Mouse (Mus musculus) midbrain, embryonic 11.5 days (tissue): Measurements from ENCODE around the gene Otoa. TPM values are rescaled to one million over a fixed set of nuclear protein-coding genes. Genes with fewer than 3 reads are reported as not detected.
A peak's percentile ranks its signal among the peaks of the same experiment; 100 is the strongest.

Experiments used
- ATAC-seq: fragments of 200-750 bp; cut with Nextera tagmentation; 2 replicates; pipeline ENCODE4 v1.8.0; 2017; ENCODE audit warnings: moderate TSS enrichment, moderate library complexity; ENCODE audit not compliant: low FRiP score
- DNase-seq: peaks from one replicate; pipeline ENCODE4 v3.0.0; 2015; ENCODE audit warnings: low spot score; ENCODE audit errors: missing footprints
- H3K27ac ChIP-seq: fragments of 300-500 bp; sonication (generic); 2 replicates; pipeline ENCODE4 v1.5.1; 2014; ENCODE audit warnings: low read depth, low read length
- H3K27me3 ChIP-seq: fragments of 300-500 bp; sonication (generic); 2 replicates; pipeline ENCODE4 v1.6.1; 2014; ENCODE audit warnings: mild to moderate bottlenecking, low read length, moderate library complexity, mixed read lengths; ENCODE audit not compliant: control insufficient read depth, insufficient read depth
- H3K36me3 ChIP-seq: fragments of 300-500 bp; sonication (generic); 2 replicates; pipeline ENCODE4 v1.6.1; 2014; ENCODE audit warnings: mild to moderate bottlenecking, low read length, moderate library complexity, mixed read lengths; ENCODE audit not compliant: control insufficient read depth, insufficient read depth
- H3K4me1 ChIP-seq: fragments of 300-500 bp; sonication (generic); 2 replicates; pipeline ENCODE4 v1.6.1; 2014; ENCODE audit warnings: low read length; ENCODE audit not compliant: control insufficient read depth, insufficient read depth
- H3K4me2 ChIP-seq: fragments of 300-500 bp; sonication (generic); 2 replicates; pipeline ENCODE4 v1.6.1; 2014; ENCODE audit warnings: mild to moderate bottlenecking, moderate library complexity
- H3K4me3 ChIP-seq: fragments of 300-500 bp; sonication (generic); 2 replicates; pipeline ENCODE4 v1.5.1; 2014; ENCODE audit warnings: low read depth, low read length
- H3K9ac ChIP-seq: fragments of 300-500 bp; sonication (generic); 2 replicates; pipeline ENCODE4 v1.6.1; 2014; ENCODE audit warnings: low read length
- H3K9me3 ChIP-seq: fragments of 300-500 bp; sonication (generic); 2 replicates; pipeline ENCODE4 v1.6.1; 2016; ENCODE audit warnings: low read length; ENCODE audit not compliant: control insufficient read depth
- WGBS: fragments of 180-500 bp; shearing (Covaris S2); extraction: QIAGEN DNeasy Blood & Tissue Kit; methylation state at CpG from one replicate; pipeline ENCODE4 v1.1.7; 2014; 5-methylcytosine and 5-hydroxymethylcytosine counted together
- polyA plus RNA-seq: library from polyadenylated mRNA; unstranded; fragments of >200 nt; fragmentation: Nextera tagmentation; extraction: Ambion mirVana; gene quantifications from 2 replicates; pipeline ENCODE4 v1.2.1, GENCODE M21; 2014

The Otoa gene
- polyA plus RNA-seq, 1 experiment from 2014 or later = 0.14 TPM

DNA sequence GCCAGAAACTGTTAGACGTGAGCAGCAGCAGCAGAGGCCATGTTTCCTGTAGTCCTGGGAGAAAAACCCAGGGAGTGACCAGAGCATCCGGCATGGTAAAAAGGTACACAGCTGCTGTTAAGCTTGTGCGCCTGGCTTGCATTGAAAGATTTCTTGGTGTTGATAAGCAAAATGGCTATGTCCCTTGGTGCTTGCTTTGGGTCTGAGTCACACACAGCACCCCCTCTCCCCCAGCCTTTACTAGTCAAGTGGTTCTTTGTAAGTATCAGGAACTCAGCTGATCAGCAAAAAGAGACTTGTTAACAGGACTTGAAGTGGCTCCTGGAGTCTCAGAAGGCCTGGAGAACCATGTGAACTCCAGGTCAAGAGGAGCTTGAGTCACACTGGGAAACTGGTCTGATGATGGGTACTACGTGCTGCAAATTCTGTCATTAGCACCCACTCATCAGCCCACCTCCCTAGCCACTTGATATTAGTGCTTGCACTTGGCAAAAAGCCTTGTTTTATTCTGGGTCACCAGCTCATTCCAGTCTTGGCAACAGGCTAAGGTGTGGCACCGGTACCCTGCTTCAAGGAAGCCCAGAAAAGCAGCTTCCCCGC lies 6.5 kb upstream of the Otoa start:
- H3K9me3 ChIP-seq = no peaks in the 10 kb centered on the region
- ATAC-seq = no peak
- 87% methylated on average over 6 of the region's 6 CpGs for WGBS

DNA sequence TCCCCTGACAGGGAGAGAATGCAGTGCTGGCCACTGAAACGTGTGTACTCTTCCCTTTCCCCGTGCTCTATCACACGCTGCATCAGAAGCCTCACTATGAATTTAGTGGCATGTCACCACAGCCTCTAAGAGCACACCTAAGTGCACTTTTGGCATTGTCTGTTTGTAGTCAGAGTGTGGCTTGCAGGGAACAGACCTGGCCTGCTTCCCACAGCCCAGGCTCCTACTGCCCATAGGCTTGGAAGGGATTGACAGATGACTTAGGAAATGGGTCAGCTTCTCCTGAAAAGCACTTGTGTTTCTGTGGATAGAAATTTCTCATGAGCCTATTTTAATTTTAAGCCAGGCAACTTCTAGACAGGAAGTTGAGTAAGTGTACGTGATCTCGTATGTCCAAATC lies 6.0 kb upstream of the Otoa start:
- H3K9ac ChIP-seq = no peak overlapping the region
- ATAC-seq (no peak), DNase-seq (no peak)
- H3K36me3 ChIP-seq = peaks cover 10% of the 10 kb centered on the region
- no peak overlapping the region for H3K4me2 ChIP-seq
- H3K27ac ChIP-seq = no peak overlapping the region
- no peaks in the 10 kb centered on the region for H3K9me3 ChIP-seq
- H3K27me3 ChIP-seq = no peaks in the 10 kb centered on the region
- H3K4me3 ChIP-seq = no peak overlapping the region
- 90% methylated on average over 5 of the region's 5 CpGs for WGBS
- no peaks in the 10 kb centered on the region; the same call in 1 of the 2 replicates for H3K4me1 ChIP-seq

More for the DNA sequence above, 6.5 kb upstream of the Otoa start:
- Histone ChIP-seq H3K4me1 (no peaks in the 10 kb centered on the region; the same call in 1 of the 2 replicates), H3K27me3 (no peaks in the 10 kb centered on the region), H3K9ac (no peak overlapping the region), H3K4me2 (no peak overlapping the region), H3K4me3 (no peak overlapping the region), H3K27ac (no peak overlapping the region), H3K36me3 (peaks cover 12% of the 10 kb centered on the region)
- peak; percentile 44 for DNase-seq

DNA sequence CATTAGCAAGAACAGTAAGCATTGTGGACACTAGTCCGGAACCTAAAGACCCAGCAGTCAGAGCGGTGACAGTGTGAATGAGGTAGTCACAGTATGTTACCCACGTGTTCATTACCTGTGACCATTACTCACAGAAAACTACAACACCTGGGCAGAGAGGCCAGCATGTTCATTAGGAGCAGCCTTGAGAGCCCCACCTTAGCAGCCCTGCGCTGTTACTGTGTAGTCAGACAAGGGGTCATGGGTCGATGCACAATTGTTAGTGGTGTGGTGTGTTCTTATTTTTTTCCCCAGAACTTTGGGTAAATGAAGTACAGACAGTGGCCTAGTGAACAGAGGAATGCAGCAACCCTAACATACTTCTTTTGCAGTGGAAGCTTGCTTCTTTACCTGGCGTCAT lies 4.1 kb upstream of the Otoa start:
- H3K4me3 ChIP-seq = no peak overlapping the region
- no peaks in the 10 kb centered on the region for H3K27me3 ChIP-seq
- peaks cover 7% of the 10 kb centered on the region; the same call in 1 of the 2 replicates for H3K36me3 ChIP-seq
- WGBS = 88% methylated on average over 6 of the region's 6 CpGs
- no peaks in the 10 kb centered on the region for H3K9me3 ChIP-seq
- no peak overlapping the region for H3K9ac ChIP-seq
- no peaks in the 10 kb centered on the region; the same call in 1 of the 2 replicates for H3K4me1 ChIP-seq
- no peak for ATAC-seq
- no peak overlapping the region for H3K4me2 ChIP-seq
- no peak overlapping the region for H3K27ac ChIP-seq
- DNase-seq = no peak

DNA sequence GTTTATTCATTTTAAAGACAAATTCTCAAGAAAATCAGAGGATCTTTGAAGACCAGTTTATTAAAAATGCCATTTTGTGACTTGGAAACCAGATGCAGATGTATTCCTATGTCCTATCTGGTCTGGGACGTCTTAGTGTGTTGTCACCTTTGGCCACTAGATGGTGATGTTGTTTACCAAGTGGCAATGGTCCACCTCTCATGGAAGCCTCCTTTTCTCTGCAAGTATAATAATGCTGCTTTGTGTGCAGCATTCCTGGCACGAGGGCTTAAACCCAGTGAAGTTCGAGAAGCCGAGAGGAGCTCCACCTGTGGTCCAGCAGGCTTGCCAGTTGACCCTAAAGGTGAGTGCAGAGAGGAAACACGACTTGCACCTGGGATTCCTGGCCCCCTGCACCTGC lies 3.6 kb upstream of the Otoa start:
- ATAC-seq = peak; percentile 78
- no peak overlapping the region for H3K27ac ChIP-seq
- WGBS = 16% methylated on average over 5 of the region's 5 CpGs

DNA sequence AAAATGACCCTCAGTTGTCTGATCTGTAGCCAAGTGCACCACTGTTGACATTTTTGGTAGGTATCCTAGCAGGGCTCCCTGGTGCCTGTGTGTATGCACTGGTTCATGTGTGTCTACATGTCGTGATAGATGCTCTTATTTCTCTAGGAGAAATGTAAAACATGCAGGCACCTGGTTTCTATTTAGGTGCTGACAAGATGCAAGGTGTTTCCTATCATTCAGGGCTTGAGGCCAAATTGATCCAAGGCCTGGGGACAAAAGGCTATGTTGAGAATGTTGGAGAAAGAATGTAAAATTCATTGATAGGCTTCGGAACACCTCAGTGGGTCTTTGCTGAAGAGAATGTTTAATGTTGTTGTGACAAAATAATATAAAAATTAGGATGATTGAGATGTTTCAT lies 366 bp downstream of the Otoa start:
- DNase-seq (no peak), ATAC-seq (no peak)

More for the DNA sequence above, 3.6 kb upstream of the Otoa start:
- no peaks in the 10 kb centered on the region for H3K9me3 ChIP-seq
- no peaks in the 10 kb centered on the region; the same call in 1 of the 2 replicates for H3K4me1 ChIP-seq
- H3K9ac ChIP-seq = no peak overlapping the region
- no peaks in the 10 kb centered on the region for H3K27me3 ChIP-seq
- H3K4me2 ChIP-seq = no peak overlapping the region
- peaks cover 7% of the 10 kb centered on the region; the same call in 1 of the 2 replicates for H3K36me3 ChIP-seq
- peak; percentile 93 for DNase-seq
- H3K4me3 ChIP-seq = no peak overlapping the region

DNA sequence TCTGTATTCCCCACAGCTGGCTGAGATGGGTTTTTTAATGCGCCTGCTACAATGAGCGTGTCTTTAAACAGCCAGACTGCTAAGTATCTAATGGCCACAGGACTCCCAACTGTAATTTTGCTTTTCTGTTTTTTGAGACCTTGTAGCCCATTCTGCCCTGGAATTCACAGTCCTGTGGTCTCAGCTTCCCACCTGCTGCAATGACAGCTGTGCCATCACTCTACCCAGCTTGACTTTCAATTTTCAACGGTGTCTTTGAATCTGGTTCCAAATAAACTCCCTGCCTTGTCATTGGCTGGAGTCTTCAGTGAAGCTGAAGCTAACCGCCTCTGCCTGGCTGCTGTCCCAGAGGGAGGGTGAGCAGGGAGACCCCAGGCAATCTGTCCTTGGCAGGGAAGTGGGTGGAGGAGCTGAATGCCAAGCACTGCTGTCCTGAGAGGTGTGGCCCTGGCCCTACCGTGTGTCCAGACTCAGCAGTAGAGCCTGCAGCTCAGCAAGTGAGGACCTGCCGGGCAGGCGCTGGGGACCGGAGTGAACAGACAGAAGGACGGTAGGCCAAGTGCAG lies 1.6 kb downstream of the Otoa start:
- H3K4me3 ChIP-seq = no peak overlapping the region
- 85% methylated on average over 9 of the region's 9 CpGs for WGBS
- no peaks in the 10 kb centered on the region for H3K9me3 ChIP-seq
- DNase-seq (no peak), ATAC-seq (no peak)
- H3K9ac ChIP-seq = no peak overlapping the region
- no peak overlapping the region for H3K27ac ChIP-seq
- H3K27me3 ChIP-seq = no peaks in the 10 kb centered on the region
- H3K36me3 ChIP-seq = peaks cover 2% of the 10 kb centered on the region; the same call in 1 of the 2 replicates
- no peaks in the 10 kb centered on the region for H3K4me1 ChIP-seq
- no peak overlapping the region for H3K4me2 ChIP-seq

More for the DNA sequence above, 366 bp downstream of the Otoa start:
- Histone ChIP-seq H3K27me3 (no peaks in the 10 kb centered on the region), H3K4me2 (no peak overlapping the region), H3K4me1 (no peaks in the 10 kb centered on the region), H3K27ac (no peak overlapping the region), H3K36me3 (peaks cover 5% of the 10 kb centered on the region; the same call in 1 of the 2 replicates), H3K9me3 (no peaks in the 10 kb centered on the region), H3K9ac (no peak overlapping the region), H3K4me3 (no peak overlapping the region)
- WGBS = 90% methylated on average over 2 of the region's 2 CpGs

DNA sequence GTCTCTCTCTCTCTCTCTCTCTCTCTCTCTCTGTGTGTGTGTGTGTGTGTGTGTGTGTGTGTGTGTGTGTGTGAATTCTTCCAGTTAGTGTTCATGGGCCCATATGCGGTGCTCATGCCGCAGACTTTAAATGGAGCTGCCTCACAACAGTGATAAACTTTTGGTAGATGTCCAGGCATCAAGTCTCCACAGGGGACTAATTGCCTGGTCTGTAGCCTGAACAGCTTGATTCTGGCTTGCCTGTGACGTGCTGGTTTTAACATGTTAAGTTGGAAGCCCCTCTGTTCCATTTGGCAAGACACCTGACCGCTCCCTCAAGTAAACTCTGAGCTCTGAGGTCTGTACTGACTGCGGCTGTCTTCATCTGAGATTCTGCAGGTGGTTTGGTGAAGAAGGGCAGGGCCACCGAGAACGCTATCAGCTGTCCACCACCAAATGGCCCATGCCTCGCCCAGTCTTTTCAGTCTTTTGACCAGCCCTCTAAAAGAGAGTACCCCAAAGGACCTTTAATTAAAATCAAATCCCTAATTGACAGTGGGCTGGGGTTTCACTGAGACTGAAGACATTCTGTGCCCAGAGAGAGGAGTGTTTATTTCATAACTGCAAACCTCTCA lies 3.5 kb downstream of the Otoa start:
- H3K27ac ChIP-seq = no peak overlapping the region

DNA sequence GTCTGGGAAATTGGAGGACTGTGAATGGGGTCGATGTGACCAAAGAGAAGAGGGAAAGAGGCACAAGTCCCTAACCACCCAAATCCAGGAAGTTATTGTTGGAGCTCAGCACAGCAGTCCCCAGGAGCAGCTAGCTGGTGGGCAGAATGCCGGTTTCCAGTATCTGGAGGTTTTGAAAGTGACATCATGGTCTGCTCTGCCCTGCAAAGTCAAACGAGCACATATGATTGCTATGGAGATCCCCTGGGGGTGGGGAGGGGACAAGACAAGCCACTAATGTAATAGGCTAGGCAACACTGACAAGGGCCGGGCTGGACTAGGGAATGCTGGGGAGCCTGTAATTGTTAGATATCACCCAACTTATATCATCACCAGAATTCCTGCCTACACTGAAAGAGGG lies 4.0 kb downstream of the Otoa start:
- Histone ChIP-seq H3K27me3 (no peaks in the 10 kb centered on the region), H3K4me3 (no peak overlapping the region), H3K27ac (no peak overlapping the region), H3K4me1 (no peaks in the 10 kb centered on the region), H3K9me3 (no peaks in the 10 kb centered on the region), H3K36me3 (no peaks in the 10 kb centered on the region), H3K4me2 (no peak overlapping the region), H3K9ac (no peak overlapping the region)
- WGBS = 28% methylated on average over 4 of the region's 4 CpGs
- ATAC-seq (0 out of 2 replicates have a peak, but pooled peaks have one; percentile 40), DNase-seq (no peak)

More for the DNA sequence above, 3.5 kb downstream of the Otoa start:
- DNase-seq = no peak
- H3K9ac ChIP-seq = no peak overlapping the region
- H3K4me3 ChIP-seq = no peak overlapping the region
- no peak for ATAC-seq
- no peak overlapping the region for H3K4me2 ChIP-seq
- WGBS = 78% methylated on average over 8 of the region's 8 CpGs
- H3K9me3 ChIP-seq = no peaks in the 10 kb centered on the region
- no peaks in the 10 kb centered on the region for H3K36me3 ChIP-seq
- no peaks in the 10 kb centered on the region for H3K27me3 ChIP-seq
- no peaks in the 10 kb centered on the region for H3K4me1 ChIP-seq

DNA sequence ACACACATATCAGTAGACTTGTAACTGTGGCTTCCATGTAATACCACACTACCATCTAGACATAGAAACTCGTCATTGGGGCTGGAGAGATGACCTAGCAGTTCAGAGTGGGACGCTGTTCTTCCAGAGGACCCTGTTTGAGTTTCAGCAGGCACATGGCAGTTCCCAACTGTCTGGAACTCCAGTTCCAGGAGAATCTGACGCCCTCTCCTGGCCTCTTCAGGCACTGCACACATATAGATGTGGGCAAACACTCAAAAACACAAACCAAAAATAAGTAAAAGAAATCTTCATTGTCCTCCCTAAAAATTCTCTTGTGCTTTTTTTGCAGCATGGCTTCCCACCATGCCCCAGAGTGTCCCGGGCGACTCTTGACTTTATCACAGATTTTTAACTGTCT lies 7.3 kb downstream of the Otoa start:
- no peaks in the 10 kb centered on the region for H3K36me3 ChIP-seq
- H3K4me1 ChIP-seq = no peaks in the 10 kb centered on the region
- no peak overlapping the region for H3K9ac ChIP-seq
- ATAC-seq = no peak
- no peaks in the 10 kb centered on the region for H3K27me3 ChIP-seq
- no peak overlapping the region for H3K4me3 ChIP-seq
- H3K27ac ChIP-seq = no peak overlapping the region
- DNase-seq = no peak
- 74% methylated on average over 5 of the region's 5 CpGs for WGBS
- no peaks in the 10 kb centered on the region for H3K9me3 ChIP-seq
- no peak overlapping the region for H3K4me2 ChIP-seq
